Mouse (Mus musculus) olfactory bulb, adult 2 months (tissue): Measurements from ENCODE around the gene Sfxn4.

ENCODE experiments used
- CTCF ChIP-seq: fragments of 200-500 bp; IDR thresholded peaks from 2 replicates; pipeline ENCODE4 v1.5.1; 2012; ENCODE audit warnings: low read depth, mild to moderate bottlenecking, low read length, moderate library complexity; ENCODE audit not compliant: insufficient read depth
- POLR2A ChIP-seq: fragments of 200-500 bp; IDR thresholded peaks from 2 replicates; pipeline ENCODE4 v1.6.1; 2012; ENCODE audit warnings: mild to moderate bottlenecking, low read depth, low read length, moderate library complexity; ENCODE audit not compliant: insufficient read depth

DNA sequence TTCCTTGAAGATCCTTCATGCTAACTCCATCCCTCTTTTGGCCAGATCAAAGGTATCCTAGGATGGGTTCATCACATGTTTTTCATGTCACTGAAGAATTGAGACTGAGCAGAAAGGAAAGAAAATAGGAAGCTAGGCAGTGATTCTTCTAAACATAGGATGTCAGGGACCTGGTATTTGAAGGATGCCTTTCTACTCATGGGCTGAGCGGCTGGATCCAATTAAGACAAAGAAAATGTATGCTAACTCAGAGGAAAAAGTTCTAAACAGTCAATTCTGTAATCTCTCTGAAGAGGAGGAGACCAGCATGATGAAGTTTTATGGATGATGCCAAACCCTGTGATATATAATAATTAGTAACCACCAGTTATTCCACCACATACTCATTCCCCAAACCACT lies 41.9 kb upstream of the Sfxn4 start:
- TF ChIP-seq CTCF (no peak), POLR2A (no peak)
